Mouse (Mus musculus) inflammation-experienced regulatory T-cells, adult 16 weeks (primary cell): ENCODE data around the gene Max. TPM values are rescaled to one million over a fixed set of nuclear protein-coding genes. Genes with fewer than 3 reads are reported as not detected.

Source experiments
- polyA plus RNA-seq: library from polyadenylated mRNA; unstranded; fragments of 100-300 nt; shearing (Covaris generic); gene quantifications from one replicate; pipeline ENCODE4 v1.2.1, GENCODE M21; 2017

Max gene
- polyA plus RNA-seq: 140 TPM

GRCm38 (mm10) chr12:76961932-76962891 is at the start of gene Max:
Gene Max (minus strand): TSS chr12:76962201.

Other genes starting within 250 kb of the Max start
- 159 TPM for gene Churc1, start 196.7 kb downstream of the Max start, polyA plus RNA-seq
- 16.1 TPM for gene Fntb, start 196.6 kb downstream of the Max start, polyA plus RNA-seq
- 0.30 TPM for gene Gpx2, start 166.6 kb downstream of the Max start, polyA plus RNA-seq
- not detected for gene Rab15, start 139.3 kb downstream of the Max start, polyA plus RNA-seq